Mouse (Mus musculus) right cerebral cortex, postnatal 10 days (tissue): ENCODE results near the gene Atp6v0b.

ENCODE experiments used
- DNase-seq, 2 experiments: peaks; one replicate each; pipeline ENCODE4 v3.0.0; 2021; ENCODE audit warnings: low spot score in 2 of 2

The Atp6v0b gene

GRCm38 (mm10) chr4:117887133-117887532 lies at the start of gene Atp6v0b:
Gene Atp6v0b (minus strand): TSS chr4:117887333.
- peak; percentile 98 for DNase-seq

DNA sequence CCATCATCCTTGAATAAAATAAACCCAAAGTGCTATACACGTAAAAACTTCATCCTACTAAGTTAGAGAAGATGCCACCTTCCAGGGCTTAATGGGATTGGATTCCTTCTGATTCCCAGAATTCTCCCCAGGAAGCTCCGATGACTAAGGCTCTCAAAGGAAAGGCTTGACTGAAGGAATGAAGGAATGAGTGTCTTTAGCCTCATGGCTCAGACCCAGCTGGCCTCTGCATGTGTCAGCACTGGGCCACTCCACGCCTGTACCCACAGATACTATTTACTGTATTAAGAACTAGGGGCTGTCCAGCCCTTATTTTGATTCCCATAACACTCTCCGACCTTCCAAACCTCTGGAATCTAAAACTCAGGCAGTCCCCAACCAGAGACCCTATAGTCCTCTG lies 46.9 kb upstream of the Atp6v0b start:
- no peak for DNase-seq

- no peak for DNase-seq
Measured at GRCm38 (mm10) chr4:117933248-117933647, 46.1 kb upstream of the Atp6v0b start.

- peak in 1 of 2 experiments; percentile 25 for DNase-seq
Measured at GRCm38 (mm10) chr4:117929391-117929881, 42.3 kb upstream of the Atp6v0b start, which contains the start of gene Artn. Gene Artn (minus strand): TSS chr4:117929763.

DNA sequence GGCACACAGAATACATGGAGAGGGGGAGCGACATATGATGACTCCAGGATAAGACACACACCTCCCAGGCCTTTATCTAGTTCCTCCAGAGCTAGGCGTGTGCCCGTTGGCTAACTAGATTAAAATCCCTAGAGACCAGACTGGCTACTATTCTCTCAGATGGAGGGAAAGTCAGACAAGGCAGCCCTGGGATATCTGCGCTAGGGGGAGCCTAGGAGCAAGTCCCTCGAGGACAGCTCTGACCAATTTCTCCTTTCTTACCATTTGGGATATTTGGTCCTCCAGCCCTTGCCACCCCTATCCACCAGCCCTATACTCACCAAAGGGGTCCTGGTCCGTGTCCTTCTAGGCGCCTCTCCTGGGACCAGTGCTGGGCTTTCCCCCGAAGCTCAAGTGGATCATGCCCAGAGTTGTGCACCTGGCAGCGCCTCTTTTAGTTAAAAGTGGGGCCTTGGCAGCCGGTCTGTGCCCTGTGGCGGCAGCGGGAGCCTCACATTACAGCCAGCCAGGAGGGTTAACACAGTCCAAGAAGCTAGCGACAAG lies 41.6 kb upstream of the Atp6v0b start:
- peak; percentile 48 to 64 for DNase-seq

GRCm38 (mm10) chr4:117928234-117928633 lies 41.1 kb upstream of the Atp6v0b start:
- DNase-seq, result peak; percentile 59 to 72

DNA sequence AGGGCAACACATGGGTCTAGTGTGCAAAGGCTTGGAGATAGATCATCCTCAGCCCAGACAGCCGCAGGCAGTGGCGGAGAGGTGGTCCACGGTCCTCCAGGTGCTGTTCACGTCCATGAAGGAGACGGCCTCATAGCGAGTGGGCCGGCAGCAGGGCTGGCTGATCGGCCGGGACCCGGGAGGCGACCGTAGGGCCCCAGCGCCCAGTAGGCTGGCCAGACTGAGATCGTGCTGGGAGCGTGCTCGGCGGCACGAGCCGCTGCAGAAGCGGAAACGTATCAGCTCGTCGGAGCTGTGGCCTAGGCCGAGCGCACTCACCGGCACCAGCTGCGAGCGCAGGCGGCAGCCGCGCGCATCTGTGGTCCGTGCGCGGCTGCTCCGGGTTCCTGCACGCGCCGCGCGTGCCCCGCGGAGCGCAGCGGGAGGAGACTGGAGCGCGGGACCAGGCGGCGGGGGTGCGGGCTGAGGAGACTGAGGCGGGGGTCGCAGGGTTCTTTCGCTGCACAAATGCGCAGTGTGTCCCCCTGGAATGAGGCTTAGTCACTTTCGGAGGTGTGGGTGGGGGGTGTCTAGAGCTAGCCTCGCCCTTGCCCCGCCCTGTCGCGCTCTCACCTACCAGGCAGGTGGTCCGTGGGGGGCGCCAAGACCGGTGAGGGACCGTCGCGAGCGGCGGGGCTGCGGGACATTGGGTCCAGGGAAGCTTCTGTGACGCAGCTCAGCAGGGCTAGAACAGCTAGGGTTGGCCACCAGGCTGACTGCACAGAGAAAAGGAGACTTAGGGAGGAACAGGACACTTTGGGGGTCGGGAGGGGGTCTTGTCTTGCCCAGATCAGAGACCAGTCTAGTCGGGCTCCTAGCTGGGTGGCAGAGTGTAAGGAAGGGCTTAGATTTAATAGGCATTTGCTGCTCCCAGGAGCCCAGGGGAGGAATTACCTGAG lies 39.7 kb upstream of the Atp6v0b start:
- peak; percentile 75 to 77 for DNase-seq

- no peak for DNase-seq
Measured at GRCm38 (mm10) chr4:117924916-117925315, 37.8 kb upstream of the Atp6v0b start.

DNA sequence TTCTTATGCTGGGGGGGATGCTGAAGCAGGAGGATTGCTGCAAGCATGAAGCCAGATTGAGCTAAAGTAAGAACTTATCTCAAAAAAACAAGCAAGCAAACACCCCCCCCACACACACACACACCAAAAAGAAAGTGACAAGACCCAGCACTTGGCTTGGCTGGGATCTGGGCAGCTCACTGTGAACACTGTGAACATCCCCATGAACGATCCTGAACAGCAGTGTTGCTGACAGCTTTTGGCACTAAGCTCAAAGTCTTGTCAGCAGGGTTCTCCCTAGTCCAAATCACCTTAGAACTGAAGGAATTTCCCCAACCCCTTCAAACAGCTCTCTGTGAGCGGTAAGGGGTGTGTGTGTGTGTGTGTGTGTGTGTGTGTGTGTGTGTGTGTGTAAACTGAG lies 36.3 kb upstream of the Atp6v0b start:
- DNase-seq, result peak in 1 of 2 experiments; percentile 24

- DNase-seq, result no peak
Measured at GRCm38 (mm10) chr4:117921358-117921757, 34.2 kb upstream of the Atp6v0b start.

DNA sequence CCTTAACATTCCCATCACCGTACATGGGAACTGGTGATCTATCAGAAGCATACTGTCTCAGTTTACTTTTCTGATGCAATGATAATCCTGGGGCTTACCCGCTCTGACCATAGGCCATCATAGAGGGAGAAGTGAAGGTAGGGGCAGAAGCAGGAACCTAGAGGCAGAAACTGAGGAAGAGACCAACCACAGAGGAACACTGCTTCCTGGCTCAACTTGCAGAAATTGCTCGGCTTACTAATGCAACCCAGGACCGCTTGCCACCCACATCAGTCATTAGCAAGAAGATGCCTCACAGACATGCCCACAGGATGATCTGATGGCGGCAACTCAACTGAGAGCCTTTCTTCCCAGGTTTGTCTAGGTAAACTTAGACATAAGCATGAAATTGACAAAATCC lies 31.6 kb upstream of the Atp6v0b start:
- no peak for DNase-seq

DNA sequence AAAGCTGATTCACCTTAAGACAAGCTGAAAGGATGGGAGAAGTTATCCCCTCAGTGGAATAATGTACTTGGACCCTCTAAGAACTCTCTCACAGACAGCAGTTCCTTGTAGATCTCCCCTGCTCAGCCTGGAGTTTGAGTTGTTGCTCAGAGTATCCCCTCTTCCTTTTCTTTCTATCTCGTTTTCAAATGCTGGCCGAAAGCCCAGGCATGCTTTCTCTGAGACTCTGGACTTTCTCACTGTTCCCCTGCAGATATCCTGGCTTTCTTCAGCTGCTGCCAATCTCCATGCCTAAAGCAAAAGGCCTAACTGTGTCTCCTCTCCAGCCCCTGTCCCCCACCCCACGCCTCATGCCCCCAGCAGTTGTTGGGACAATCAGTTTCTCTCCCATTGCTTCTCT lies 31.1 kb upstream of the Atp6v0b start:
- no peak for DNase-seq

DNA sequence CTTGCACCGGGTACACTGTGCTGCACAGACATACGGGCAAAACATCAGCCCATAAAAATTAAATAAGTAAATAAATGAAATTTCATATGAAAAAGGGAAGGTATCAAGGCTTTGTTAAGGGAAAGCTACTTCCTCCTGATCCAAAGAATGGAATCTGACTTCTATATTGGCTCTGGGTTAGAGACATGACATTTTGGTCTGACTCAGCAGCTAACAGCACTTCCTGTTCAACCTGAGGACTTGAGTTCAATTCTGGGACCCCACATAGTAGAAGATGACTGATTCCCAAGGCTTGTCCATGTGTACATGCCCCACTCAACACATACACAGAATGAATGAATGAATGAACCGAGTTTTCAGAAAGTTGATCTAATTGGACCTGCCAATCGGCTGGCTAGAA lies 30.7 kb upstream of the Atp6v0b start:
- no peak for DNase-seq

DNA sequence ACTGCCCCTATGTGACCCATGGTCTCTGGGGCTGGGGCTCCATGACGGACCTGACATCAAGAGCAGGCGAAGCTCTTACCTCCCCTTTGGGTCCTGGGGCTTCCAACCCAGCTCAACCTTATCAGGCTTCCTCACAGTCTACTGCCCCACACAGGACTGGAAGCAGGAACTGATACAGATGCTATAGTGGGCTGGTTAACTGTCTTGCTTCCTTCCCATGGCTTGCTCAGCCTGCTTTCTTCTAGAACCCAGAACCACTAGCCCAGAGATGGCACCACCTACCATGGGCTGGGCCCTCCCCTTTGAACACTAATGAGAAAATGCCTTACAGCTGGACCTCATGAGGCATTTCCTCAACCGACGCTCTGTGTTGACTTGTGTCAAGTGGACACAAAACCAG lies 30.3 kb upstream of the Atp6v0b start:
- no peak for DNase-seq

- DNase-seq, result no peak
Measured at GRCm38 (mm10) chr4:117916386-117916785, 29.3 kb upstream of the Atp6v0b start.

DNA sequence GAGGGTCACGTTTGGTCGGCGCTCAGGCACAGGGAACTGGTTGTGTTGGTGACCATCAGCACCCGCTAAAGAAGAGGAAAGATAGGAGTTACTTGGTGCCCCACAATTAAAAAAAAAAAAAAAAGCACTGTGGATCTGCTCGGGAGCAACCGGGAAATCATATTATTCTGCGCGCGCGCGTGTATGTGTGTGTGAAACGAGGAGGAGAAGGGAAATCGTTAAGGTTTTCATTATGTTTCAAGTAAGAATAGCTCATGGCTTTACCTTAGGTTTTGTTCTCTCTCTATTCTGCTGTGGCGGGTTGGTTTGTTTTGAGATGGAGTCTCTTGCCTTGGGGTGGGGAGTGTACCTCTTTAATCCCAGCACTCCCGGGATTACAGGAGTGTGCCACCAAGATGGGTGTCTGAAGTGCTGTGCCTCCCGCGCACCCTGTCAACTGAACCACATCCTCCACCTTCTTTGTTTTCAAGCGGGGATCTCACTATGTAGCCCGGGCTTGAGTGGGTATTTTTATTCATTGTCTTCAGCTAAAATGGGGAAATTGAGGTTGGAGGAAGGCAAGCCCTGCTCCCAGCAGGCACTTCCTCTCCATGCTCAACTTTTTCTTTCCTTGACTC lies 28.5 kb upstream of the Atp6v0b start:
- DNase-seq, result peak in 1 of 2 experiments; percentile 40

DNA sequence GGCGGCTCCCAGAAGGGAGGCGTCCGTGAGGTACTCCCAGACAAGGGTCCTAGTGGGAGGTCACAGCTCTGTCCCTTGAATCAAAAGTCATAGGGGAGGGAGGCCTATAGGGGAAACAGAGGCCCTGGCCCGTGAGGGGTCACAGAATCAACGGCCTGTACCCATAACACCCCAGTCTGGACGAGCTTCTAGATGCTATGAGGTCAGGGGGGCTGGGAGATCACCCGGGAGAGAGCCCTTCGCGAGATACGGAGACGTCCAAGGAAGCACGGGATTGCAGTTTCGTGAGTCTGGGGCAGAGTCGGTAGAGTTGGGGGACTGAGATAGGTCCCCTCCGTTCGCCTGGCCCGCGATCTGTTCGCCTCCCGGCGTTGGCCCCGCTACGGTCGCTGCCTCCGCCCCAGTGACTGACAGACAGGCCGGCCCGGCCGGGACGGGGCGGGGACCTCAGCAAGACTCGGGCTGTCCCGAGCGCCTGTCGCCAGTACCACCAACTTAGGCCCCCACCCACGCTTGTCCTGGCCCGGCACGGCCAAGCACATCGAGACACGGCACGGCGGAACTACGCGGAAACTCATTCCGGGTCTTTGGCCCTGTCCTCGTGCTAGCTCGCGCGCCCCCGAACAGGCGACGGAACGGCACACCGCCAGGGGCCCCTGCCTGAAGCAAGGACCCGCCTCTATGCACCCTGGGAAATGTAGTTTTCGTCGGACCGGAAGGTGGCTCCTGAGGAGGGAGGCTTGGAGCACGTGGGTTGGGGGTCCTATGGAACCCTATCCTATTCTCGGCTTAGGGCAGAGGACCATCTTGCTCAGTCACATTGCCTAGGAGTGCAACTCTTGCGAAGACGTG lies 27.7 kb upstream of the Atp6v0b start, which contains the start of gene Ipo13:
Gene Ipo13 (minus strand): TSS at position 409 of the 852 bp plus-strand sequence.
- DNase-seq, result peak; percentile 94 to 95

- no peak for DNase-seq
Measured at GRCm38 (mm10) chr4:117914031-117914430, 26.9 kb upstream of the Atp6v0b start.

GRCm38 (mm10) chr4:117913421-117913820 lies 26.3 kb upstream of the Atp6v0b start:
- peak; percentile 59 to 67 for DNase-seq

DNA sequence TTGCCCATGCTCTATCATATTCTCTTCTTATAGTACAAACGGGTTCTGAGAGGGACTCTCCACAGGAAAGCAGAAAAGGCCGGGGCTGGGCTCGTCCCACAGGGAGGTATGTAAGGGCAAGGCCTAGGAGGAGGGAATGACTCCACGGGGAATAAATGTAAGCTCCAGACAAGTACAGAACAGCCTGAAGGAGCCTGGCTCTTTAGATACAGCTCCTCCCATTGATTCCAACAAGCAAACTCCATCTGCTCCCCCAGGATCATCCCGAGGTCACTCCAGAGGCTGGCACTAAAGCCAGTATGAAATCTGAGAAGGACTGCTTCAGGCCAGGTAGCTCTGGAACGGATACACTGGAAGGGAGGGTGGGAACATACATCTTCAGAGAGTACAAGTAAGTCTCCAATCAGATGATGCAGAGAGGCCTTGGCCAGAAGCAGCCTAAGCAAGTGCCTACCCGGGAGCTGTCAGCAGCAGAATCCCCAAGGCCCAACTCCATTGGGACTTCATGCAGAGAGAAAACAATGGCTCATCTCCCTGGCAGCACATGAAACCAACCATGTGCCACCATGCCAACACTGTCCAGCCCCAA lies 25.6 kb upstream of the Atp6v0b start:
- no peak for DNase-seq

DNA sequence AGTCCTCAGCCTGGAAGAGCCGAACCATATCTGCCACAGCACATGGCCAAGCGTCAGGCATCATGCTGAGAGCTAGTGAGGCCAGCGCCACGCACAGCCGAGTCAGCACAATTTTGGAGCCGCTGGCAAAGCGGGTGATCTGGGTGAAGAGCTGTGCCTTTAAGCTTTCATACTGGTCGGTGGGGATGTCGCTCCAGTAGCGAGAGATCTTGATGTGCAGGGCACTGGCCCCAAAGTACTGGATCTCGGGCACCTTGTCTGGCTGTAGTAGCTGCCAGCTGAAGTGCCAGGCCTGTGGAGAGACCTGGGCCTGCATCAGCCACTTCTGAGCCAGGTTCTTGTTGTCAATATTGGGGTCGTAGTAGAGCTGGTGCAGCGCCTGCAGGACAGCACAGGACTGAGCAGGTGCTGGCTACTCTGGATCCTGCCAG lies 25.0 kb upstream of the Atp6v0b start:
- DNase-seq, result no peak
